Mouse (Mus musculus): ENCODE results near the gene Olfr26. TPM values are rescaled to one million over a fixed set of nuclear protein-coding genes. Genes with fewer than 3 reads are reported as not detected.
"Not testable (repeated sequence)": the region's sequence is repeated elsewhere in the genome, so short reads cannot be mapped to it uniquely, and the experiment has no call there.

Gene Olfr26
- total RNA-seq (2021): not detected
- long read RNA-seq, experiment 1: 0 reads
- long read RNA-seq, experiment 2: 0 reads

DNA sequence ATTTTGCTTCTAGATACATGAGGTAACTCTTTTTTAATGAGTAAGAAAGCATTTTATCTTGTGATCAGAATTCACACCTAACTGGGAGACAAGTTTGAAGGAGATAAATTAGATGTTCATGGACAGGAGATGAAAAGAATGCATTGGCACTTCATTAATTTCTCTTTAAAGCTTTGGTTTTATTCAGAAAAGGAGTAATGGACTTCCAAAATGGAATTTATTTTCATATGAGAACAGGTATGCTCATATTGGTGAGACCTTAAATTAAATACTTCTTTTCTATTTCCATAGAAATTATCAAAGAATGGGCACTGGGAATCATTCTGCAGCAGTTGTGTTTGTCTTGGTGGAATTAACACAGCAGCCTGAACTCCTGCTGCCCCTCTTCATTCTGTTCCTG is at the start of gene Olfr26:
Gene Olfr26 (plus strand): TSS at position 301 of the 400 bp plus-strand sequence.
- DNase-seq: no peak

- no peak for DNase-seq
These were observed 49.2 kb upstream of the Olfr26 start for GRCm38 (mm10) chr9:38805696-38806095.

- no peak for DNase-seq
These were observed 40.5 kb upstream of the Olfr26 start, which contains the start of gene Olfr922 for GRCm38 (mm10) chr9:38814314-38814713. TSS of gene Olfr922 (plus strand) at chr9:38814614.

DNA sequence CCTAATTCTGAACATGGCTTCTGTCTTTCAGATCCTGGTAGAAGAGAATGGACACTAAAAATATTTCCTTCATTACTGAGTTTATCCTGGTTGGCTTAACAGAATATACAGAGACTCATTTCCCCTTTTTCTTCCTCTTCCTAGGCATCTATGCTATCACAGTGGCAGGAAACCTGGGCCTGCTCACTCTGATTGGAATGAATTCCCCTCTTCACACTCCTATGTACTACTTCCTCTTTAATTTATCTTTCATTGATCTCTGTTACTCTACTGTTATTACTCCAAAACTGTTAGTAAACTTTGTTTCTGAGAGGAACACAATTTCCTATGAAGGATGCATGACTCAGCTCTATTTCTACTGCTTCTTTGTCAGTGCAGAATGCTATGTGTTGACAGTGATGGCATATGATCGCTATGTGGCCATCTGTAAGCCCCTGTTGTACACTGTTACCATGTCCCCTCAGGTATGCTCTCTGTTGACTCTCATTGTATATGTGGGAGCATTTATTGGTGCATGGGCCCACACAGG is 39.3 kb upstream of the Olfr26 start:
- no peak for DNase-seq

GRCm38 (mm10) chr9:38826245-38826644 is 28.6 kb upstream of the Olfr26 start, which contains the start of gene Olfr923:
TSS of gene Olfr923 (plus strand) at chr9:38826545.
- DNase-seq: no peak

GRCm38 (mm10) chr9:38833027-38833426 is 21.8 kb upstream of the Olfr26 start:
- DNase-seq: no peak

- DNase-seq: no peak
These were observed 10.7 kb upstream of the Olfr26 start, which contains the start of gene Olfr924 for GRCm38 (mm10) chr9:38844149-38844548. TSS of gene Olfr924 (plus strand) at chr9:38844449.

GRCm38 (mm10) chr9:38874880-38875279 is 20.0 kb downstream of the Olfr26 start:
- DNase-seq: not testable (repeated sequence)

- no peak for DNase-seq
These were observed 22.0 kb downstream of the Olfr26 start, which contains the start of gene Olfr926 for GRCm38 (mm10) chr9:38876826-38877225. TSS of gene Olfr926 (plus strand) at chr9:38877126.

Other genes starting within 250 kb of the Olfr26 start
- not detected for gene Olfr914, start 250.0 kb upstream of the Olfr26 start, total RNA-seq (2021)
- gene Olfr916, start 195.2 kb upstream of the Olfr26 start, total RNA-seq (2021): not detected
- not detected for gene Olfr917, start 189.2 kb upstream of the Olfr26 start, total RNA-seq (2021)
- gene Olfr918, start 180.5 kb upstream of the Olfr26 start, total RNA-seq (2021): not detected
- gene Olfr919, start 151.4 kb upstream of the Olfr26 start, total RNA-seq (2021): not detected
- gene Vwa5a, start 136.8 kb upstream of the Olfr26 start, total RNA-seq (2021): 10 to 100 TPM; 41.1 to 48.3 TPM
- gene Olfr920, start 102.8 kb upstream of the Olfr26 start, total RNA-seq (2021): under 1 TPM; 0.23 to 0.40 TPM
- gene Olfr921, start 82.0 kb upstream of the Olfr26 start, total RNA-seq (2021): not detected
- not detected for gene Olfr922, start 40.4 kb upstream of the Olfr26 start, total RNA-seq (2021)
- gene Olfr923, start 28.5 kb upstream of the Olfr26 start, total RNA-seq (2021): not detected
- not detected for gene Olfr924, start 10.6 kb upstream of the Olfr26 start, total RNA-seq (2021)
- not detected for gene Olfr926, start 22.1 kb downstream of the Olfr26 start, total RNA-seq (2021)
- not detected for gene Olfr930, start 74.7 kb downstream of the Olfr26 start, total RNA-seq (2021)
- under 1 TPM in 1 of 2 experiments, not detected in 1; 0.10 TPM for gene Olfr933, start 117.3 kb downstream of the Olfr26 start, total RNA-seq (2021)
- not detected for gene Olfr934, start 133.3 kb downstream of the Olfr26 start, total RNA-seq (2021)
- gene Olfr935, start 144.6 kb downstream of the Olfr26 start, total RNA-seq (2021): not detected
- gene Olfr146, start 168.3 kb downstream of the Olfr26 start, total RNA-seq (2021): not detected
- gene Olfr937, start 209.9 kb downstream of the Olfr26 start, total RNA-seq (2021): not detected
- gene Olfr938, start 223.8 kb downstream of the Olfr26 start, total RNA-seq (2021): not detected

Data from adrenal gland, postnatal 36 days (tissue).